Mouse (Mus musculus) stomach, embryonic 14.5 days (tissue): ENCODE measurements around the gene Casq2. TPM values are rescaled to one million over a fixed set of nuclear protein-coding genes. Genes with fewer than 3 reads are reported as not detected.

ENCODE experiments used
- ATAC-seq: fragments of 200-750 bp; cut with Nextera tagmentation; 2 replicates; pipeline ENCODE4 v1.8.0; 2017; ENCODE audit warnings: low read depth, moderate TSS enrichment; ENCODE audit not compliant: insufficient number of reproducible peaks, insufficient read depth, low FRiP score
- H3K27ac ChIP-seq: fragments of 300-500 bp; sonication (generic); 2 replicates; pipeline ENCODE4 v1.5.1; 2014; ENCODE audit warnings: mild to moderate bottlenecking, low read length, moderate library complexity, mixed read lengths
- H3K27me3 ChIP-seq: fragments of 300-500 bp; sonication (generic); 2 replicates; pipeline ENCODE4 v1.6.1; 2014; ENCODE audit warnings: low read length, control low read depth, mixed read lengths; ENCODE audit not compliant: control insufficient read depth, insufficient read depth
- H3K36me3 ChIP-seq: fragments of 300-500 bp; sonication (generic); 2 replicates; pipeline ENCODE4 v1.6.1; 2014; ENCODE audit warnings: mild to moderate bottlenecking, control low read depth, low read length, moderate library complexity, mixed read lengths; ENCODE audit not compliant: control insufficient read depth, insufficient read depth
- H3K4me1 ChIP-seq: fragments of 300-500 bp; sonication (generic); 2 replicates; pipeline ENCODE4 v1.6.1; 2014; ENCODE audit warnings: low read length, control low read depth, mixed read lengths; ENCODE audit not compliant: control insufficient read depth, insufficient read depth
- H3K4me2 ChIP-seq: fragments of 300-500 bp; sonication (generic); replicated peaks from 2 replicates; pipeline ENCODE4 v1.6.1; 2014; ENCODE audit warnings: low read depth, low read length, control low read depth
- H3K4me3 ChIP-seq: fragments of 300-500 bp; sonication (generic); 2 replicates; pipeline ENCODE4 v1.5.1; 2014; ENCODE audit warnings: low read depth, low read length, control low read depth
- H3K9ac ChIP-seq: fragments of 300-500 bp; sonication (generic); replicated peaks from 2 replicates; pipeline ENCODE4 v1.6.1; 2014; ENCODE audit warnings: low read depth, mild to moderate bottlenecking, control low read depth, low read length, moderate library complexity, mixed read lengths
- H3K9me3 ChIP-seq: fragments of 300-500 bp; sonication (generic); 2 replicates; pipeline ENCODE4 v1.6.1; 2016; ENCODE audit warnings: low read depth, low read length, control low read depth; ENCODE audit not compliant: control insufficient read depth
- WGBS: fragments of 180-500 bp; shearing (Covaris S2); extraction: QIAGEN DNeasy Blood & Tissue Kit; methylation state at CpG from one replicate; pipeline ENCODE4 v1.1.7; 2014; 5-methylcytosine and 5-hydroxymethylcytosine counted together
- polyA plus RNA-seq: library from polyadenylated mRNA; unstranded; fragments of >200 nt; fragmentation: Nextera tagmentation; extraction: Ambion mirVana; gene quantifications from 2 replicates; pipeline ENCODE4 v1.2.1, GENCODE M21; 2014

Gene Casq2
- polyA plus RNA-seq, 1 experiment from 2014 or later = 0.65 TPM

GRCm38 (mm10) chr3:102067861-102068260 lies 18.4 kb upstream of the Casq2 start:
- H3K36me3 ChIP-seq = no peaks in the 10 kb centered on the region
- H3K27me3 ChIP-seq = no peaks in the 10 kb centered on the region
- H3K4me1 ChIP-seq = no peaks in the 10 kb centered on the region
- ATAC-seq = no peak
- no peak overlapping the region for H3K9ac ChIP-seq
- no peak overlapping the region for H3K4me2 ChIP-seq
- H3K27ac ChIP-seq = no peak overlapping the region
- no peak overlapping the region for H3K4me3 ChIP-seq
- 93% methylated on average over 2 of the region's 2 CpGs for WGBS
- H3K9me3 ChIP-seq = no peaks in the 10 kb centered on the region

GRCm38 (mm10) chr3:102069260-102069659 lies 17.0 kb upstream of the Casq2 start:
- no peaks in the 10 kb centered on the region for H3K4me1 ChIP-seq
- no peak overlapping the region for H3K9ac ChIP-seq
- no peaks in the 10 kb centered on the region for H3K27me3 ChIP-seq
- H3K4me2 ChIP-seq = no peak overlapping the region
- no peak overlapping the region for H3K27ac ChIP-seq
- no peak for ATAC-seq
- H3K4me3 ChIP-seq = no peak overlapping the region
- H3K9me3 ChIP-seq = no peaks in the 10 kb centered on the region
- no peaks in the 10 kb centered on the region for H3K36me3 ChIP-seq
- 77% methylated on average over 4 of the region's 4 CpGs for WGBS

- Histone ChIP-seq H3K4me1 (no peaks in the 10 kb centered on the region), H3K9ac (no peak overlapping the region), H3K36me3 (no peaks in the 10 kb centered on the region), H3K27me3 (no peaks in the 10 kb centered on the region), H3K27ac (no peak overlapping the region), H3K4me3 (no peak overlapping the region), H3K4me2 (no peak overlapping the region), H3K9me3 (no peaks in the 10 kb centered on the region)
- WGBS = 84% methylated on average over 5 of the region's 5 CpGs
- ATAC-seq = no peak
These were observed 16.5 kb upstream of the Casq2 start for GRCm38 (mm10) chr3:102069686-102070085.

GRCm38 (mm10) chr3:102070360-102070759 lies 15.9 kb upstream of the Casq2 start:
- 86% methylated on average over 7 of the region's 7 CpGs for WGBS
- no peaks in the 10 kb centered on the region for H3K27me3 ChIP-seq

GRCm38 (mm10) chr3:102071016-102071415 lies 15.2 kb upstream of the Casq2 start:
- H3K4me2 ChIP-seq = no peak overlapping the region
- H3K27ac ChIP-seq = no peak overlapping the region
- no peaks in the 10 kb centered on the region for H3K36me3 ChIP-seq
- H3K4me3 ChIP-seq = no peak overlapping the region
- H3K9ac ChIP-seq = no peak overlapping the region
- no peaks in the 10 kb centered on the region for H3K9me3 ChIP-seq
- ATAC-seq = no peak
- H3K27me3 ChIP-seq = no peaks in the 10 kb centered on the region
- H3K4me1 ChIP-seq = no peaks in the 10 kb centered on the region
- 95% methylated on average over 3 of the region's 3 CpGs for WGBS

More at GRCm38 (mm10) chr3:102070360-102070759, 15.9 kb upstream of the Casq2 start:
- Histone ChIP-seq H3K36me3 (no peaks in the 10 kb centered on the region), H3K9me3 (no peaks in the 10 kb centered on the region), H3K27ac (no peak overlapping the region), H3K4me1 (no peaks in the 10 kb centered on the region), H3K4me3 (no peak overlapping the region), H3K4me2 (no peak overlapping the region), H3K9ac (no peak overlapping the region)
- ATAC-seq = no peak

GRCm38 (mm10) chr3:102079413-102079812 lies 6.8 kb upstream of the Casq2 start:
- Histone ChIP-seq H3K27me3 (no peaks in the 10 kb centered on the region), H3K9me3 (no peaks in the 10 kb centered on the region), H3K9ac (no peak overlapping the region), H3K4me3 (no peak overlapping the region), H3K4me1 (no peaks in the 10 kb centered on the region), H3K4me2 (no peak overlapping the region), H3K27ac (no peak overlapping the region), H3K36me3 (no peaks in the 10 kb centered on the region)
- ATAC-seq = no peak
- 83% methylated on average over 2 of the region's 2 CpGs for WGBS

- WGBS = 17% methylated on average over 3 of the region's 3 CpGs
- ATAC-seq = peak; percentile 79; the same call in 1 of the 2 replicates
- Histone ChIP-seq H3K4me2 (no peak overlapping the region), H3K4me3 (no peak overlapping the region), H3K36me3 (no peaks in the 10 kb centered on the region), H3K4me1 (no peaks in the 10 kb centered on the region), H3K27ac (no peak overlapping the region), H3K27me3 (no peaks in the 10 kb centered on the region), H3K9me3 (no peaks in the 10 kb centered on the region), H3K9ac (no peak overlapping the region)
These were observed 4.4 kb upstream of the Casq2 start for GRCm38 (mm10) chr3:102081862-102082261.

- no peaks in the 10 kb centered on the region for H3K9me3 ChIP-seq
- no peaks in the 10 kb centered on the region for H3K36me3 ChIP-seq
- no peak for ATAC-seq
- 37% methylated on average over 13 of the region's 13 CpGs for WGBS
- no peaks in the 10 kb centered on the region for H3K27me3 ChIP-seq
- no peak overlapping the region for H3K4me2 ChIP-seq
- H3K27ac ChIP-seq = no peak overlapping the region
- no peak overlapping the region for H3K9ac ChIP-seq
- no peak overlapping the region for H3K4me3 ChIP-seq
- no peaks in the 10 kb centered on the region for H3K4me1 ChIP-seq
These were observed 2.5 kb upstream of the Casq2 start for GRCm38 (mm10) chr3:102083589-102084230.
